Mouse (Mus musculus) right cerebral cortex, postnatal 25 days (tissue): ENCODE data around the gene Ccdc43.

Experiments
- DNase-seq: peaks from one replicate; pipeline ENCODE4 v3.0.0; 2022

The Ccdc43 gene

GRCm38 (mm10) chr11:102663416-102663815, 34.2 kb downstream of the Ccdc43 start, which contains the start of gene Meioc:
Gene Meioc, plus strand, starts transcription at chr11:102663716.
- no peak for DNase-seq

GRCm38 (mm10) chr11:102656931-102657330, 40.7 kb downstream of the Ccdc43 start:
- no peak for DNase-seq

- no peak for DNase-seq
Observed at GRCm38 (mm10) chr11:102656326-102656926, 41.2 kb downstream of the Ccdc43 start.

- DNase-seq = no peak
Observed at GRCm38 (mm10) chr11:102655888-102656287, 41.7 kb downstream of the Ccdc43 start.

GRCm38 (mm10) chr11:102652844-102653243, 44.7 kb downstream of the Ccdc43 start:
- DNase-seq = no peak

- DNase-seq = peak; percentile 38
Observed at GRCm38 (mm10) chr11:102651381-102651780, 46.2 kb downstream of the Ccdc43 start.

GRCm38 (mm10) chr11:102647885-102648284, 49.7 kb downstream of the Ccdc43 start:
- DNase-seq = no peak

- DNase-seq = no peak
Observed at GRCm38 (mm10) chr11:102646226-102646625, 51.4 kb downstream of the Ccdc43 start.

- DNase-seq = no peak
Observed at GRCm38 (mm10) chr11:102643891-102644382, 53.6 kb downstream of the Ccdc43 start.

- no peak for DNase-seq
Observed at GRCm38 (mm10) chr11:102636887-102637286, 60.7 kb downstream of the Ccdc43 start.
